Mouse (Mus musculus) intestine, embryonic 14.5 days (tissue): Measurements from ENCODE around the gene Orc5. TPM values are rescaled to one million over a fixed set of nuclear protein-coding genes. Genes with fewer than 3 reads are reported as not detected.
"Not testable (repeated sequence)": the region's sequence is repeated elsewhere in the genome, so short reads cannot be mapped to it uniquely, and the experiment has no call there.

Experiments used
- ATAC-seq: fragments of 200-750 bp; cut with Nextera tagmentation; replicated peaks from 2 replicates; pipeline ENCODE4 v1.8.0; 2017; ENCODE audit warnings: low read depth, moderate number of reproducible peaks, moderate TSS enrichment, moderate library complexity; ENCODE audit not compliant: low FRiP score, low TSS enrichment
- DNase-seq: peaks from one replicate; pipeline ENCODE4 v3.0.0-alpha.2; 2018; ENCODE audit warnings: low spot score
- H3K27ac ChIP-seq: fragments of 300-500 bp; sonication (generic); 2 replicates; pipeline ENCODE4 v1.5.1; 2014; ENCODE audit warnings: low read depth, mild to moderate bottlenecking, control low read depth
- H3K27me3 ChIP-seq: fragments of 300-500 bp; sonication (generic); replicated peaks from 2 replicates; pipeline ENCODE4 v1.6.1; 2014; ENCODE audit warnings: low read length, control low read depth; ENCODE audit not compliant: control insufficient read depth, insufficient read depth
- H3K36me3 ChIP-seq: fragments of 300-500 bp; sonication (generic); 2 replicates; pipeline ENCODE4 v1.6.1; 2014; ENCODE audit warnings: low read length, control low read depth; ENCODE audit not compliant: control insufficient read depth, insufficient read depth
- H3K4me1 ChIP-seq: fragments of 300-500 bp; sonication (generic); replicated peaks from 2 replicates; pipeline ENCODE4 v1.6.1; 2014; ENCODE audit warnings: low read length, control low read depth, mixed read lengths; ENCODE audit not compliant: control insufficient read depth, insufficient read depth
- H3K4me2 ChIP-seq: fragments of 300-500 bp; sonication (generic); 2 replicates; pipeline ENCODE4 v1.6.1; 2014; ENCODE audit warnings: low read length
- H3K4me3 ChIP-seq: fragments of 300-500 bp; sonication (generic); 2 replicates; pipeline ENCODE4 v1.5.1; 2014; ENCODE audit warnings: low read depth, low read length, control low read depth, mixed read lengths
- H3K9ac ChIP-seq: fragments of 300-500 bp; sonication (generic); 2 replicates; pipeline ENCODE4 v1.6.1; 2014; ENCODE audit warnings: mild to moderate bottlenecking, low read length
- H3K9me3 ChIP-seq: fragments of 300-500 bp; sonication (generic); 2 replicates; pipeline ENCODE4 v1.6.1; 2016; ENCODE audit warnings: low read length, control low read depth; ENCODE audit not compliant: control insufficient read depth
- WGBS: fragments of 180-500 bp; shearing (Covaris S2); extraction: QIAGEN DNeasy Blood & Tissue Kit; methylation state at CpG from one replicate; pipeline ENCODE4 v1.1.7; 2014; 5-methylcytosine and 5-hydroxymethylcytosine counted together
- polyA plus RNA-seq: library from polyadenylated mRNA; unstranded; fragments of >200 nt; fragmentation: Nextera tagmentation; extraction: Ambion mirVana; gene quantifications from 2 replicates; pipeline ENCODE4 v1.2.1, GENCODE M21; 2014

The Orc5 gene
- polyA plus RNA-seq, 1 experiment from 2014 or later = 43.4 TPM

GRCm38 (mm10) chr5:22485764-22486163 lies 64.5 kb downstream of the Orc5 start:
- H3K27me3 ChIP-seq = no peaks in the 10 kb centered on the region
- no peak overlapping the region for H3K4me3 ChIP-seq
- H3K4me1 ChIP-seq = no peaks in the 10 kb centered on the region
- WGBS = 81% methylated on average over 1 of the region's 1 CpGs
- H3K9me3 ChIP-seq = no peaks in the 10 kb centered on the region
- no peak overlapping the region for H3K27ac ChIP-seq
- no peak overlapping the region for H3K9ac ChIP-seq
- no peak for DNase-seq
- no peak overlapping the region for H3K4me2 ChIP-seq
- no peak for ATAC-seq
- peaks cover 19% of the 10 kb centered on the region for H3K36me3 ChIP-seq

- H3K4me3 ChIP-seq = no peak overlapping the region
- no peaks in the 10 kb centered on the region for H3K27me3 ChIP-seq
- H3K36me3 ChIP-seq = peaks cover 14% of the 10 kb centered on the region
- no peak overlapping the region for H3K27ac ChIP-seq
- WGBS = 89% methylated on average over 5 of the region's 5 CpGs
- no peaks in the 10 kb centered on the region for H3K4me1 ChIP-seq
- no peak overlapping the region for H3K9ac ChIP-seq
- DNase-seq (no peak), ATAC-seq (no peak)
- H3K4me2 ChIP-seq = no peak overlapping the region
- H3K9me3 ChIP-seq = no peaks in the 10 kb centered on the region
Measured at GRCm38 (mm10) chr5:22482567-22482966, 67.7 kb downstream of the Orc5 start.

- H3K4me1 ChIP-seq, H3K4me3 ChIP-seq, H3K27me3 ChIP-seq, H3K9ac ChIP-seq, H3K36me3 ChIP-seq, H3K4me2 ChIP-seq, ATAC-seq, DNase-seq, H3K9me3 ChIP-seq, H3K27ac ChIP-seq: not testable (repeated sequence)
- WGBS = 92% methylated on average over 6 of the region's 11 CpGs
Measured at GRCm38 (mm10) chr5:22472445-22472844, 77.8 kb downstream of the Orc5 start.

GRCm38 (mm10) chr5:22471243-22471642 lies 79.0 kb downstream of the Orc5 start:
- no peak for DNase-seq
- no peaks in the 10 kb centered on the region for H3K36me3 ChIP-seq
- H3K9ac ChIP-seq = no peak overlapping the region
- H3K4me2 ChIP-seq = no peak overlapping the region
- ATAC-seq = no peak
- 81% methylated on average over 4 of the region's 4 CpGs for WGBS
- no peak overlapping the region for H3K27ac ChIP-seq
- H3K4me3 ChIP-seq = no peak overlapping the region
- no peaks in the 10 kb centered on the region for H3K4me1 ChIP-seq
- no peaks in the 10 kb centered on the region for H3K27me3 ChIP-seq
- H3K9me3 ChIP-seq = no peaks in the 10 kb centered on the region

- H3K4me3 ChIP-seq = no peak overlapping the region
- WGBS = 70% methylated on average over 15 of the region's 15 CpGs
- H3K9me3 ChIP-seq = no peaks in the 10 kb centered on the region
- no peaks in the 10 kb centered on the region for H3K4me1 ChIP-seq
- H3K27me3 ChIP-seq = no peaks in the 10 kb centered on the region
- DNase-seq (no peak), ATAC-seq (no peak)
- H3K9ac ChIP-seq = no peak overlapping the region
- no peaks in the 10 kb centered on the region for H3K36me3 ChIP-seq
- H3K27ac ChIP-seq = no peak overlapping the region
- H3K4me2 ChIP-seq = no peak overlapping the region
Measured at GRCm38 (mm10) chr5:22452871-22453661, 97.2 kb downstream of the Orc5 start.

GRCm38 (mm10) chr5:22452452-22452851 lies 97.8 kb downstream of the Orc5 start:
- Histone ChIP-seq H3K9me3 (no peaks in the 10 kb centered on the region), H3K4me3 (no peak overlapping the region), H3K27me3 (no peaks in the 10 kb centered on the region), H3K36me3 (no peaks in the 10 kb centered on the region), H3K4me2 (no peak overlapping the region), H3K9ac (no peak overlapping the region), H3K27ac (no peak overlapping the region), H3K4me1 (no peaks in the 10 kb centered on the region)
- WGBS = 87% methylated on average over 9 of the region's 9 CpGs
- no peak for DNase-seq
- no peak for ATAC-seq

GRCm38 (mm10) chr5:22451764-22452163 lies 98.5 kb downstream of the Orc5 start:
- WGBS = 74% methylated on average over 3 of the region's 3 CpGs

GRCm38 (mm10) chr5:22449492-22449891 lies 100.7 kb downstream of the Orc5 start:
- H3K9me3 ChIP-seq = no peaks in the 10 kb centered on the region
- no peak overlapping the region for H3K27ac ChIP-seq
- no peaks in the 10 kb centered on the region for H3K27me3 ChIP-seq
- no peak overlapping the region for H3K4me3 ChIP-seq
- no peak for DNase-seq
- H3K9ac ChIP-seq = no peak overlapping the region
- ATAC-seq = no peak
- no peaks in the 10 kb centered on the region for H3K36me3 ChIP-seq
- no peak overlapping the region for H3K4me2 ChIP-seq
- no peaks in the 10 kb centered on the region for H3K4me1 ChIP-seq
- 61% methylated on average over 3 of the region's 3 CpGs for WGBS

More at GRCm38 (mm10) chr5:22451764-22452163, 98.5 kb downstream of the Orc5 start:
- no peaks in the 10 kb centered on the region for H3K36me3 ChIP-seq
- H3K4me1 ChIP-seq = no peaks in the 10 kb centered on the region
- no peak overlapping the region for H3K4me3 ChIP-seq
- H3K4me2 ChIP-seq = no peak overlapping the region
- no peak for ATAC-seq
- no peak overlapping the region for H3K9ac ChIP-seq
- no peaks in the 10 kb centered on the region for H3K9me3 ChIP-seq
- no peak for DNase-seq
- H3K27ac ChIP-seq = no peak overlapping the region
- no peaks in the 10 kb centered on the region for H3K27me3 ChIP-seq
